Mouse (Mus musculus) liver, embryonic 14.5 days (tissue): ENCODE data around the gene Hpgds.

Experiments used
- CTCF ChIP-seq: IDR thresholded peaks from 2 replicates; pipeline ENCODE4 v1.5.1; 2016; ENCODE audit warnings: antibody characterized with exemption, low read depth, control low read depth
- EP300 ChIP-seq: IDR thresholded peaks from 2 replicates; pipeline ENCODE4 v1.6.1; 2016; ENCODE audit warnings: antibody characterized with exemption, low read depth

DNA sequence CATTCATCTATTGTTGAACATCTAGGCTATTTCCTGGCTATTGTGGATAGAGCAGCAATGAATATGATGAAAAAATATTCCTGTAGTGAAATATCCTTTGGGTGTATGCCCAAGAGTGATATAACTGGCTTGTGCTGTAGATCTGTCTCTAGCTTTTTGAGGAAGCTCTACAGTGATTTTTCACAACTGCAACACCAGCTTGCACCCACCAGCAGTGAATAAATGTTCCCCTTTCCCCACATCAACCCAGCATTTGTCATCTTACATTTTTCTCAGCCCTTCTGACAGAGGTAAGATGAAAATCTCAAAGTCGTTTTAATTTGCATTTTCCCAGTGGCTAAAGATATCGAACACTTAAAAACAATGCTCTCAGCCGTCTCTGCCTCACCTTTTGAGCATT, 8.9 kb upstream of the Hpgds start:
- TF ChIP-seq CTCF (no peak), EP300 (no peak)
